Mouse (Mus musculus) embryonic facial prominence, embryonic 14.5 days (tissue): Measurements from ENCODE around the gene Afg1l. TPM values are rescaled to one million over a fixed set of nuclear protein-coding genes. Genes with fewer than 3 reads are reported as not detected.

ENCODE experiments used
- ATAC-seq: fragments of 200-750 bp; cut with Nextera tagmentation; 2 replicates; pipeline ENCODE4 v1.8.0; 2017; ENCODE audit warnings: low read depth, moderate number of reproducible peaks, moderate TSS enrichment
- DNase-seq: peaks from one replicate; pipeline ENCODE4 v3.0.0-alpha.2; 2015; ENCODE audit warnings: low spot score
- H3K27ac ChIP-seq: fragments of 300-500 bp; sonication (generic); replicated peaks from 2 replicates; pipeline ENCODE4 v1.5.1; 2014; ENCODE audit warnings: low read depth, mild to moderate bottlenecking, low read length, moderate library complexity
- H3K27me3 ChIP-seq: fragments of 300-500 bp; sonication (generic); replicated peaks from 2 replicates; pipeline ENCODE4 v1.6.1; 2014; ENCODE audit warnings: low read length; ENCODE audit not compliant: control insufficient read depth, insufficient read depth
- H3K36me3 ChIP-seq: fragments of 300-500 bp; sonication (generic); 2 replicates; pipeline ENCODE4 v1.6.1; 2014; ENCODE audit warnings: low read length, mixed read lengths; ENCODE audit not compliant: control insufficient read depth, insufficient read depth
- H3K4me1 ChIP-seq: fragments of 300-500 bp; sonication (generic); 2 replicates; pipeline ENCODE4 v1.6.1; 2014; ENCODE audit warnings: antibody characterized with exemption, low read length; ENCODE audit not compliant: control insufficient read depth, insufficient read depth
- H3K4me2 ChIP-seq: fragments of 300-500 bp; sonication (generic); 2 replicates; pipeline ENCODE4 v1.6.1; 2014; ENCODE audit warnings: low read depth, mild to moderate bottlenecking, low read length, moderate library complexity, mixed read lengths
- H3K4me3 ChIP-seq: fragments of 300-500 bp; sonication (generic); 2 replicates; pipeline ENCODE4 v1.5.1; 2014; ENCODE audit warnings: low read depth, mild to moderate bottlenecking, low read length
- H3K9ac ChIP-seq: fragments of 300-500 bp; sonication (generic); 2 replicates; pipeline ENCODE4 v1.6.1; 2014; ENCODE audit warnings: low read depth, mild to moderate bottlenecking, low read length, moderate library complexity, mixed read lengths
- H3K9me3 ChIP-seq: fragments of 300-500 bp; sonication (generic); 2 replicates; pipeline ENCODE4 v1.6.1; 2016; ENCODE audit warnings: low read length; ENCODE audit not compliant: control insufficient read depth
- WGBS: fragments of 180-500 bp; shearing (Covaris S2); extraction: QIAGEN DNeasy Blood & Tissue Kit; methylation state at CpG from one replicate; pipeline ENCODE4 v1.1.7; 2014; 5-methylcytosine and 5-hydroxymethylcytosine counted together
- polyA plus RNA-seq: library from polyadenylated mRNA; unstranded; fragments of >200 nt; fragmentation: Nextera tagmentation; extraction: Ambion mirVana; gene quantifications from 2 replicates; pipeline ENCODE4 v1.2.1, GENCODE M21; 2014

Afg1l gene
- polyA plus RNA-seq, 1 experiment from 2014 or later, result 6.8 TPM

- no peak overlapping the region for H3K9ac ChIP-seq
- no peak overlapping the region for H3K4me3 ChIP-seq
- H3K9me3 ChIP-seq, result no peaks in the 10 kb centered on the region
- H3K36me3 ChIP-seq, result no peaks in the 10 kb centered on the region
- ATAC-seq (no peak), DNase-seq (no peak)
- H3K27ac ChIP-seq, result no peak overlapping the region
- no peaks in the 10 kb centered on the region for H3K27me3 ChIP-seq
- 56% methylated on average over 3 of the region's 3 CpGs for WGBS
- H3K4me1 ChIP-seq, result no peaks in the 10 kb centered on the region
- no peak overlapping the region for H3K4me2 ChIP-seq
These were observed 122.4 kb downstream of the Afg1l start for GRCm38 (mm10) chr10:42355980-42356379.

GRCm38 (mm10) chr10:42347986-42348385, 130.4 kb downstream of the Afg1l start:
- H3K27me3 ChIP-seq, result no peaks in the 10 kb centered on the region
- H3K4me3 ChIP-seq, result no peak overlapping the region
- 87% methylated on average over 5 of the region's 5 CpGs for WGBS
- no peak overlapping the region for H3K9ac ChIP-seq
- DNase-seq (no peak), ATAC-seq (peak; percentile 36; the same call in 1 of the 2 replicates)
- no peaks in the 10 kb centered on the region for H3K36me3 ChIP-seq
- no peak overlapping the region for H3K27ac ChIP-seq
- H3K4me1 ChIP-seq, result peaks cover 10% of the 10 kb centered on the region; the same call in 1 of the 2 replicates
- no peak overlapping the region for H3K4me2 ChIP-seq
- H3K9me3 ChIP-seq, result no peaks in the 10 kb centered on the region

- no peaks in the 10 kb centered on the region for H3K27me3 ChIP-seq
- DNase-seq (peak; percentile 82), ATAC-seq (peak; percentile 84)
- WGBS, result 31% methylated on average over 5 of the region's 5 CpGs
- H3K9ac ChIP-seq, result no peak overlapping the region
- no peak overlapping the region for H3K4me3 ChIP-seq
- H3K4me1 ChIP-seq, result peaks cover 10% of the 10 kb centered on the region; the same call in 1 of the 2 replicates
- H3K4me2 ChIP-seq, result peak overlapping the region; percentile 33
- no peaks in the 10 kb centered on the region for H3K36me3 ChIP-seq
- H3K9me3 ChIP-seq, result no peaks in the 10 kb centered on the region
- H3K27ac ChIP-seq, result peak overlapping the region; percentile 70
These were observed 131.2 kb downstream of the Afg1l start for GRCm38 (mm10) chr10:42347127-42347526.

- 28% methylated on average over 11 of the region's 12 CpGs for WGBS
- Histone ChIP-seq H3K9me3 (no peaks in the 10 kb centered on the region), H3K27ac (peak overlapping the region; percentile 82), H3K36me3 (no peaks in the 10 kb centered on the region), H3K4me1 (peaks cover 10% of the 10 kb centered on the region; the same call in 1 of the 2 replicates), H3K4me2 (peak overlapping the region; percentile 13; the same call in 1 of the 2 replicates), H3K27me3 (no peaks in the 10 kb centered on the region), H3K4me3 (no peak overlapping the region), H3K9ac (no peak overlapping the region)
- peak; percentile 51 for ATAC-seq
- DNase-seq, result peak; percentile 59
These were observed 132.0 kb downstream of the Afg1l start for GRCm38 (mm10) chr10:42346179-42346877.

- WGBS, result 94% methylated on average over 5 of the region's 5 CpGs
- ATAC-seq (no peak), DNase-seq (no peak)
- Histone ChIP-seq H3K27me3 (no peaks in the 10 kb centered on the region), H3K4me2 (no peak overlapping the region), H3K36me3 (no peaks in the 10 kb centered on the region), H3K4me3 (no peak overlapping the region), H3K9me3 (no peaks in the 10 kb centered on the region), H3K4me1 (peaks cover 10% of the 10 kb centered on the region; the same call in 1 of the 2 replicates), H3K27ac (no peak overlapping the region), H3K9ac (no peak overlapping the region)
These were observed 135.7 kb downstream of the Afg1l start for GRCm38 (mm10) chr10:42342714-42343113.

GRCm38 (mm10) chr10:42341815-42342457, 136.4 kb downstream of the Afg1l start:
- no peak overlapping the region for H3K9ac ChIP-seq
- H3K4me3 ChIP-seq, result no peak overlapping the region
- H3K27ac ChIP-seq, result no peak overlapping the region
- H3K4me1 ChIP-seq, result peaks cover 10% of the 10 kb centered on the region; the same call in 1 of the 2 replicates
- H3K4me2 ChIP-seq, result no peak overlapping the region
- no peaks in the 10 kb centered on the region for H3K36me3 ChIP-seq
- H3K27me3 ChIP-seq, result no peaks in the 10 kb centered on the region
- DNase-seq, result no peak
- WGBS, result 82% methylated on average over 11 of the region's 11 CpGs
- H3K9me3 ChIP-seq, result no peaks in the 10 kb centered on the region
- no peak for ATAC-seq

DNA sequence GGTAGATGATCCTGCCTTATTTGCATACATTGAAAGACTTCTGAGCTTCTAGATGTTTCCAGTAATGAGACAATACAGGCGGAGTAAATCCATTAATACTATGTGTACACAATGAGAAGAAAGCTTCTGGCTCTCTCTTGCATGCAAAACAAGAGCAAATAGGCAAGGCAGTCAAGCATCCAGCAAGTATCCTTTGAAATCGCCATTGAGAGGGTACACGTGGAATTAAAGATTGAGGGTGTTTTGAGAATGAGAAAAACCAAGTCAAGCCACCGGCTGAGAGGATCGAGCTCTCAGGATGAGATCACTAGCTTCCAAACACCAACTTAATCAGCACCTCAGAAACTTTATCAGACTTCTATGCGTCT, 138.0 kb downstream of the Afg1l start:
- ATAC-seq, result no peak
- H3K4me2 ChIP-seq, result no peak overlapping the region

GRCm38 (mm10) chr10:42339773-42340425, 138.5 kb downstream of the Afg1l start:
- Histone ChIP-seq H3K4me3 (no peak overlapping the region), H3K4me1 (no peaks in the 10 kb centered on the region), H3K27ac (no peak overlapping the region), H3K27me3 (no peaks in the 10 kb centered on the region), H3K9me3 (no peaks in the 10 kb centered on the region), H3K9ac (no peak overlapping the region), H3K36me3 (no peaks in the 10 kb centered on the region), H3K4me2 (no peak overlapping the region)
- 71% methylated on average over 8 of the region's 8 CpGs for WGBS
- DNase-seq (no peak), ATAC-seq (no peak)

More for the DNA sequence above, 138.0 kb downstream of the Afg1l start:
- no peak overlapping the region for H3K27ac ChIP-seq
- H3K4me1 ChIP-seq, result no peaks in the 10 kb centered on the region
- no peak overlapping the region for H3K4me3 ChIP-seq
- no peaks in the 10 kb centered on the region for H3K27me3 ChIP-seq
- no peak overlapping the region for H3K9ac ChIP-seq
- no peaks in the 10 kb centered on the region for H3K36me3 ChIP-seq
- no peak for DNase-seq
- WGBS, result 67% methylated on average over 6 of the region's 6 CpGs
- no peaks in the 10 kb centered on the region for H3K9me3 ChIP-seq
